Mouse (Mus musculus) small intestine, adult 2 months (tissue): ENCODE data around the gene Ppp6r3.

Experiments used
- CTCF ChIP-seq: fragments of 200-500 bp; IDR thresholded peaks from 2 replicates; pipeline ENCODE4 v1.5.1; 2012; ENCODE audit warnings: low read depth, mild to moderate bottlenecking, control low read depth, inconsistent platforms, low read length, moderate library complexity, mixed read lengths; ENCODE audit not compliant: insufficient replicate concordance, insufficient read length; ENCODE audit errors: extremely low read depth
- POLR2A ChIP-seq: fragments of 200-500 bp; IDR thresholded peaks from 2 replicates; pipeline ENCODE4 v1.6.1; 2012; ENCODE audit warnings: low read depth, mild to moderate bottlenecking, control low read depth, inconsistent platforms, low read length, moderate library complexity

DNA sequence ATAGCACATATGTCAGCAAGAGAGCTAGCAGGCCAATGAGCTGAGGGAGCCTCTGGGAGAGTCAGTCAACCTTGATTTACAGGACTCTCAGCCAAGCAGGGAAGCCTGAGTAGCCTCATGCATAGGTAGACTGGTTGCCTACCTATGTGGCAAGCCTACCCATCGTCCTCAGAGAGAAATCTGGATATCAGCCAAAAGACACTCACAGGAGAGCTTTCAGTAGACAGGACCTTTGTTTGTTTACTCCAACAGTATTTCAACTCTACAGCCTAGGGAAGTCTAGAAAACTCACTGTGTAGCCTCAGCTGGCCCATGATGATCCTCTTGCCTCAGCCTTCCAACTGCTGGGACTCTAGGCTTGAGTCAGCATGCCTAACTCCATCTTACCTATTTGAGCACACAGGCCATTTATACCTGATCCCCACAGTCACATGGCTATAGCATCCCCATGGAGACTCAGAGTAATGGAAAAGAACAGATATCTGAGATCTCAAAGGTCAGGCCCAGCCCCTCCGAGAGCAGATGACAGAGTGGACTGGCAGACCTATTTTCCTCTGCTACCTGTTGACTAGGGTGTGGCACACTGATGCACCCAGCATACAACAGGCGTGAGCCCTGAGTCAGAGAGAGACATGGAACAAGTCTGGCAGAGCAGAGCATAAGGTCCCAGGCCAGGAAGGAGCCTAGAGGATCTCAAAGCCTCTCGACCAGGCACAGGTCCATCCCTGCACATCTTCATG, 37.2 kb upstream of the Ppp6r3 start:
- TF ChIP-seq CTCF = no peak
- no peak for TF ChIP-seq POLR2A
